ENCODE assay signal across 19 mouse cellular contexts in the genomic region with DNA sequence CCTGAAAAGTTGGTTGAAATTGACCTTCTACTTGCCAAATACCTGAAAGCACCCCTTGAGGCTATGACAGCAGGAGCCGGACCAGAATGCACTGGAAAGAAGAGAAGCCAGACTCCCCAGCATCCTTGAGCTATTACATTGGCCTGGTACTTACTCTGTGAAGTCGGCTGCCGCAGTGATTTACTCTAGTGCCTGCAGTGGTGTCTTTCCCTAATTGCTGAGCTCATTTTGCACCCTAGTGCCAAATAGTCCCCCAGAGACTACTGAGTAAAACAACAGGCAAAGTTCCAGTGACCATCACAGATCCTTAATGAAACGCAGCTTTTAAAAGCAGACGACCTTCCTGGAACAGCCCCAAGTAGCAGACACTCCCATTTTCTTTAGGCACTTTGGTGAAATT.
DNase-seq lines count a peak whose midpoint lies in the region; ATAC-seq lines count a peak whose summit lies in the region.
"Had no signal": no experiment of that assay in that cellular context is flagged by ENCODE, and none has a peak within 500 bp of the region (broad histone marks: within the 10 kb centered on the region; RNA-seq: fewer than 3 reads in every experiment).

No protein-coding gene starts in this region.

- peak; percentile 43 for DNase-seq in embryonic facial prominence, embryonic 14.5 days (ENCODE audit: low spot score)
- no peak for DNase-seq in embryonic facial prominence, embryonic 10.5 days (ENCODE audit: low spot score)
- DNase-seq in heart, postnatal 4 days, result peak; percentile 4
- DNase-seq in heart, adult 8-10 months (ENCODE audit: low spot score), result no peak
- peak; percentile 91 for DNase-seq in MN1 (ENCODE audit: low spot score)
- no peak for DNase-seq in adrenal gland, adult 2 months
- DNase-seq: adrenal gland, postnatal 14 days; cerebellum, postnatal 25 days; kidney, adult 9 months; liver; lung, adult 2 months; spleen, adult 18-20 months; thymus, postnatal 14 days had no signal

- H3K27me3 ChIP-seq in embryonic facial prominence, embryonic 14.5 days (replicated peaks; ENCODE audit: control insufficient read depth, insufficient read depth, low read length), result no peaks in the 10 kb centered on the region
- no peaks in the 10 kb centered on the region for H3K27me3 ChIP-seq in embryonic facial prominence, embryonic 10.5 days (replicated peaks; ENCODE audit: low read depth, poor library complexity, severe bottlenecking)
- H3K27me3 ChIP-seq in limb, embryonic 12.5 days, result no peaks in the 10 kb centered on the region
- H3K27me3 ChIP-seq: heart, embryonic 13.5 days; hindbrain, embryonic 15.5 days; neural tube, embryonic 12.5 days had no signal

- H3K4me3 ChIP-seq in embryonic facial prominence, embryonic 14.5 days (ENCODE audit: low read depth, low read length), result no peak overlapping the region
- H3K4me3 ChIP-seq in embryonic facial prominence, embryonic 10.5 days, result no peak overlapping the region
- H3K4me3 ChIP-seq in limb, embryonic 12.5 days (replicated peaks), result no peak overlapping the region
- H3K4me3 ChIP-seq: heart, embryonic 13.5 days; hindbrain, embryonic 15.5 days; neural tube, embryonic 12.5 days had no signal

- H3K9me3 ChIP-seq in embryonic facial prominence, embryonic 14.5 days (ENCODE audit: control insufficient read depth, low read length), result no peaks in the 10 kb centered on the region
- H3K9me3 ChIP-seq in embryonic facial prominence, embryonic 10.5 days, result no peaks in the 10 kb centered on the region
- no peaks in the 10 kb centered on the region for H3K9me3 ChIP-seq in limb, embryonic 12.5 days
- H3K9me3 ChIP-seq: heart, embryonic 13.5 days; hindbrain, embryonic 15.5 days; neural tube, embryonic 12.5 days had no signal

- H3K4me1 ChIP-seq in embryonic facial prominence, embryonic 14.5 days (ENCODE audit: control insufficient read depth, insufficient read depth, low read length), result peaks cover 7% of the 10 kb centered on the region; the same call in 1 of the 2 replicates
- H3K4me1 ChIP-seq in embryonic facial prominence, embryonic 10.5 days, result peaks cover 20% of the 10 kb centered on the region
- H3K4me1 ChIP-seq in limb, embryonic 12.5 days (replicated peaks), result peaks cover 30% of the 10 kb centered on the region
- H3K4me1 ChIP-seq: hindbrain, embryonic 15.5 days; neural tube, embryonic 12.5 days had no signal

- no peaks in the 10 kb centered on the region for H3K36me3 ChIP-seq in embryonic facial prominence, embryonic 14.5 days (ENCODE audit: control insufficient read depth, insufficient read depth, low read length)
- no peaks in the 10 kb centered on the region for H3K36me3 ChIP-seq in embryonic facial prominence, embryonic 10.5 days (replicated peaks)
- H3K36me3 ChIP-seq in limb, embryonic 12.5 days, result no peaks in the 10 kb centered on the region
- H3K36me3 ChIP-seq: heart, embryonic 13.5 days; hindbrain, embryonic 15.5 days; neural tube, embryonic 12.5 days had no signal

- H3K27ac ChIP-seq in embryonic facial prominence, embryonic 14.5 days (replicated peaks; ENCODE audit: low read depth, low read length), result no peak overlapping the region
- no peak overlapping the region for H3K27ac ChIP-seq in embryonic facial prominence, embryonic 10.5 days (replicated peaks)
- H3K27ac ChIP-seq in limb, embryonic 12.5 days, result peak overlapping the region; percentile 23; the same call in 1 of the 2 replicates
- H3K27ac ChIP-seq: heart, embryonic 13.5 days; hindbrain, embryonic 15.5 days; macrophage; neural tube, embryonic 12.5 days had no signal

- no peak overlapping the region for H3K4me2 ChIP-seq in embryonic facial prominence, embryonic 14.5 days (ENCODE audit: low read depth, low read length)
- no peak overlapping the region for H3K4me2 ChIP-seq in limb, embryonic 12.5 days
- H3K4me2 ChIP-seq: heart, embryonic 13.5 days; hindbrain, embryonic 15.5 days; neural tube, embryonic 12.5 days had no signal

- WGBS in embryonic facial prominence, embryonic 14.5 days, result 31% methylated on average over 5 of the region's 5 CpGs
- WGBS in embryonic facial prominence, embryonic 10.5 days, result 42% methylated on average over 5 of the region's 5 CpGs
- WGBS in limb, embryonic 12.5 days, result 7% methylated on average over 5 of the region's 5 CpGs

- H3K9ac ChIP-seq in embryonic facial prominence, embryonic 14.5 days (ENCODE audit: low read depth, low read length), result no peak overlapping the region
- H3K9ac ChIP-seq in limb, embryonic 12.5 days (replicated peaks), result no peak overlapping the region
- H3K9ac ChIP-seq: heart, embryonic 13.5 days; hindbrain, embryonic 15.5 days; neural tube, embryonic 12.5 days had no signal

- no peak for ATAC-seq in embryonic facial prominence, embryonic 14.5 days (ENCODE audit: low read depth)
- no peak; the same call in 1 of the 2 replicates for ATAC-seq in limb, embryonic 12.5 days (ENCODE audit: insufficient number of reproducible peaks, insufficient read depth, low FRiP score, low TSS enrichment, low read depth)
- no peak for ATAC-seq in megakaryocyte progenitor cell, adult 5-6 weeks (replicated peaks; ENCODE audit: poor library complexity)

Comparison
In these comparisons a context has a peak if more than half of its experiments do, and no peak if none do; other contexts are left out.
1. DNase-seq: peak in embryonic facial prominence, embryonic 14.5 days (single experiment), heart, postnatal 4 days (single experiment) and MN1 (single experiment); none in embryonic facial prominence, embryonic 10.5 days (single experiment), heart, adult 8-10 months (single experiment) and adrenal gland, adult 2 months (single experiment).